Mouse (Mus musculus) cerebellum, postnatal 25 days (tissue): ENCODE results near the gene Dusp7.
A peak's percentile ranks its signal among the peaks of the same experiment; 100 is the strongest.

Experiments
- DNase-seq, 2 experiments: peaks; one replicate each; pipeline ENCODE4 v3.0.0; 2021; ENCODE audit warnings: mixed read lengths in 2 of 2

Gene Dusp7

GRCm38 (mm10) chr9:106355217-106355974, 13.0 kb upstream of the Dusp7 start:
- DNase-seq, result no peak

- no peak for DNase-seq
Observed at GRCm38 (mm10) chr9:106355975-106356286, 12.5 kb upstream of the Dusp7 start.

- DNase-seq, result no peak
Observed at GRCm38 (mm10) chr9:106356323-106356844, 12.0 kb upstream of the Dusp7 start.

- no peak for DNase-seq
Observed at GRCm38 (mm10) chr9:106357167-106357566, 11.3 kb upstream of the Dusp7 start.

GRCm38 (mm10) chr9:106359297-106359696, 9.1 kb upstream of the Dusp7 start:
- no peak for DNase-seq

- no peak for DNase-seq
Observed at GRCm38 (mm10) chr9:106361140-106361539, 7.3 kb upstream of the Dusp7 start.

GRCm38 (mm10) chr9:106365333-106365732, 3.1 kb upstream of the Dusp7 start:
- no peak for DNase-seq

- DNase-seq, result no peak
Observed at GRCm38 (mm10) chr9:106366188-106366587, 2.2 kb upstream of the Dusp7 start.

GRCm38 (mm10) chr9:106367001-106367400, 1.4 kb upstream of the Dusp7 start:
- DNase-seq, result no peak

- peak; percentile 98 to 99 for DNase-seq
Observed at GRCm38 (mm10) chr9:106367592-106368111, 780 bp upstream of the Dusp7 start.

- DNase-seq, result peak; percentile 84 to 85
Observed at GRCm38 (mm10) chr9:106368831-106369501, 534 bp downstream of the Dusp7 start.

- peak; percentile 44 to 55 for DNase-seq
Observed at GRCm38 (mm10) chr9:106369801-106370485, 1.5 kb downstream of the Dusp7 start.

- DNase-seq, result no peak
Observed at GRCm38 (mm10) chr9:106370620-106371383, 2.4 kb downstream of the Dusp7 start.

- no peak for DNase-seq
Observed at GRCm38 (mm10) chr9:106371384-106371671, 2.9 kb downstream of the Dusp7 start.

GRCm38 (mm10) chr9:106371776-106372175, 3.3 kb downstream of the Dusp7 start:
- DNase-seq, result peak in 1 of 2 experiments; percentile 39

- DNase-seq, result no peak
Observed at GRCm38 (mm10) chr9:106372431-106373412, 4.3 kb downstream of the Dusp7 start.

- no peak for DNase-seq
Observed at GRCm38 (mm10) chr9:106373973-106374372, 5.5 kb downstream of the Dusp7 start.

- peak in 1 of 2 experiments; percentile 50 for DNase-seq
Observed at GRCm38 (mm10) chr9:106377247-106377646, 8.8 kb downstream of the Dusp7 start.

- DNase-seq, result no peak
Observed at GRCm38 (mm10) chr9:106378045-106378444, 9.6 kb downstream of the Dusp7 start.

GRCm38 (mm10) chr9:106378753-106379152, 10.3 kb downstream of the Dusp7 start:
- no peak for DNase-seq

- no peak for DNase-seq
Observed at GRCm38 (mm10) chr9:106386181-106386864, 17.9 kb downstream of the Dusp7 start.
